Mouse (Mus musculus) heart, embryonic 10.5 days (tissue): ENCODE measurements around the gene Nsmf. TPM values are rescaled to one million over a fixed set of nuclear protein-coding genes. Genes with fewer than 3 reads are reported as not detected.

ENCODE experiments used
- DNase-seq: peaks from one replicate; pipeline ENCODE4 v3.0.0-alpha.2; 2017; ENCODE audit warnings: low spot score
- H3K27ac ChIP-seq: fragments of 300-500 bp; sonication (generic); 2 replicates; pipeline ENCODE4 v1.5.1; 2016; ENCODE audit warnings: mild to moderate bottlenecking
- H3K27me3 ChIP-seq: fragments of 300-500 bp; sonication (generic); 2 replicates; pipeline ENCODE4 v1.6.1; 2016; ENCODE audit warnings: mild to moderate bottlenecking; ENCODE audit not compliant: poor library complexity, insufficient read depth, severe bottlenecking
- H3K36me3 ChIP-seq: fragments of 300-500 bp; sonication (generic); 2 replicates; pipeline ENCODE4 v1.6.1; 2016; ENCODE audit warnings: mild to moderate bottlenecking, moderate library complexity
- H3K4me1 ChIP-seq: fragments of 300-500 bp; sonication (generic); 2 replicates; pipeline ENCODE4 v1.6.1; 2016; ENCODE audit warnings: mild to moderate bottlenecking
- H3K4me3 ChIP-seq: fragments of 300-500 bp; sonication (generic); 2 replicates; pipeline ENCODE4 v1.5.1; 2016; ENCODE audit warnings: mild to moderate bottlenecking, moderate library complexity
- H3K9me3 ChIP-seq: fragments of 300-500 bp; sonication (generic); 2 replicates; pipeline ENCODE4 v1.6.1; 2016; ENCODE audit warnings: mild to moderate bottlenecking, moderate library complexity
- WGBS: fragments of 180-500 bp; shearing (Covaris S2); methylation state at CpG from one replicate; pipeline ENCODE4 v1.1.7; 2016; 5-methylcytosine and 5-hydroxymethylcytosine counted together
- polyA plus RNA-seq: library from polyadenylated mRNA; unstranded; fragments of >200 nt; fragmentation: Nextera tagmentation; extraction: Ambion mirVana; gene quantifications from 2 replicates; pipeline ENCODE4 v1.2.1, GENCODE M21; 2016

Gene Nsmf
- polyA plus RNA-seq, 1 experiment from 2014 or later = 53.2 TPM

GRCm38 (mm10) chr2:25063523-25063922 lies 9.4 kb downstream of the Nsmf start:
- peaks cover 38% of the 10 kb centered on the region for H3K36me3 ChIP-seq
- no peak for DNase-seq
- H3K4me3 ChIP-seq = no peak overlapping the region
- no peaks in the 10 kb centered on the region for H3K27me3 ChIP-seq
- no peak overlapping the region for H3K27ac ChIP-seq
- 95% methylated on average over 5 of the region's 5 CpGs for whole genome bisulfite sequencing
- H3K9me3 ChIP-seq = no peaks in the 10 kb centered on the region
- H3K4me1 ChIP-seq = no peaks in the 10 kb centered on the region

- DNase-seq = no peak
- H3K4me1 ChIP-seq = no peaks in the 10 kb centered on the region
- H3K9me3 ChIP-seq = no peaks in the 10 kb centered on the region
- H3K4me3 ChIP-seq = no peak overlapping the region
- H3K27ac ChIP-seq = no peak overlapping the region
- H3K27me3 ChIP-seq = no peaks in the 10 kb centered on the region
- H3K36me3 ChIP-seq = peaks cover 34% of the 10 kb centered on the region
- WGBS = 85% methylated on average over 1 of the region's 1 CpGs
Measured at GRCm38 (mm10) chr2:25064285-25064684, 10.1 kb downstream of the Nsmf start.

GRCm38 (mm10) chr2:25065537-25065936 lies 11.4 kb downstream of the Nsmf start:
- Histone ChIP-seq H3K27ac (no peak overlapping the region), H3K36me3 (peaks cover 21% of the 10 kb centered on the region; the same call in 1 of the 2 replicates), H3K4me1 (no peaks in the 10 kb centered on the region), H3K9me3 (no peaks in the 10 kb centered on the region), H3K4me3 (no peak overlapping the region), H3K27me3 (no peaks in the 10 kb centered on the region)
- DNase-seq = no peak

GRCm38 (mm10) chr2:25066552-25066951 lies 12.4 kb downstream of the Nsmf start:
- 75% methylated on average over 4 of the region's 4 CpGs for WGBS

DNA sequence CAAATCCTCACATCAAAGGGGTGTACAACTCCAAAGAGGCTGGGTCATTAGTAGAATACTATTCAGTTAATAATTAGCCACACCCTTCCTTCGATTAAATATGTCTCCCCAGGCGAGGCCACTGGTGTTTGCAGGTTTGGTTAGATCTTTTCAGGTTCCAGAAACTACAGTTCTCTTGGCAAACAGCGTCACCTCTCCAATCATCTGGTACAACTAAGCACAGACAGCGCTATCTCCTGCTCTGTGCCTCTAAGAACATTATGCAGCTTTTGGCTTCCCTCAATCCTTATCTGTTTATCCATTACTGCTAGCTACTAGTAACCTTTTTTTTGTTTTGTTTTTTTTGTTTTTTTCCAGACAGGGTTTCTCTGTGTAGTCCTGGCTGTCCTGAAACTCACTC lies 15.4 kb downstream of the Nsmf start:
- WGBS = 74% methylated on average over 4 of the region's 4 CpGs
- no peak overlapping the region for H3K27ac ChIP-seq
- no peak for DNase-seq
- no peaks in the 10 kb centered on the region for H3K36me3 ChIP-seq
- H3K27me3 ChIP-seq = no peaks in the 10 kb centered on the region
- H3K9me3 ChIP-seq = no peaks in the 10 kb centered on the region
- H3K4me3 ChIP-seq = no peak overlapping the region
- H3K4me1 ChIP-seq = no peaks in the 10 kb centered on the region

More at GRCm38 (mm10) chr2:25066552-25066951, 12.4 kb downstream of the Nsmf start:
- peaks cover 12% of the 10 kb centered on the region; the same call in 1 of the 2 replicates for H3K36me3 ChIP-seq
- H3K4me3 ChIP-seq = no peak overlapping the region
- no peaks in the 10 kb centered on the region for H3K27me3 ChIP-seq
- DNase-seq = no peak
- no peak overlapping the region for H3K27ac ChIP-seq
- no peaks in the 10 kb centered on the region for H3K9me3 ChIP-seq
- H3K4me1 ChIP-seq = no peaks in the 10 kb centered on the region

DNA sequence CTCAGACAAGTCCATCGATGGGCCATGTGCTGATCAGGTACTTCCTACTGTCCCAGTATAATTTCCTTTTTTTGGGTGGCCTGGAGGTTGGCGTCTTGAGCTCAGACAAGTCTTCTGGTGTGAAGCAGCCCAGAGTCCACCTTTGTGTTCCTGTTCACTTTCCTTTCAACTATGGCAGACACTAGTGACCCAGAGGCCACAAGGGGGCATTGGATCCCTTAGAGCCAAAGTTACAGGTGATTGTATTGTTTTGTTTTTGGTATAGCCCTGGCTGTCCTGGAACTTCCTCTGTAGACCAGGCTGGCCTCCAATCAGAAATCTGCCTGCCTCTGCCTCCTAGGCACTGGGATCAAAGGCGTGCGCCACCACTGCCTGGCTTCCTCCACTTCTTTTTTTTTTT lies 18.2 kb downstream of the Nsmf start:
- Histone ChIP-seq H3K9me3 (no peaks in the 10 kb centered on the region), H3K27ac (no peak overlapping the region), H3K36me3 (no peaks in the 10 kb centered on the region), H3K27me3 (no peaks in the 10 kb centered on the region), H3K4me1 (no peaks in the 10 kb centered on the region), H3K4me3 (no peak overlapping the region)
- 87% methylated on average over 4 of the region's 4 CpGs for WGBS
- no peak for DNase-seq

DNA sequence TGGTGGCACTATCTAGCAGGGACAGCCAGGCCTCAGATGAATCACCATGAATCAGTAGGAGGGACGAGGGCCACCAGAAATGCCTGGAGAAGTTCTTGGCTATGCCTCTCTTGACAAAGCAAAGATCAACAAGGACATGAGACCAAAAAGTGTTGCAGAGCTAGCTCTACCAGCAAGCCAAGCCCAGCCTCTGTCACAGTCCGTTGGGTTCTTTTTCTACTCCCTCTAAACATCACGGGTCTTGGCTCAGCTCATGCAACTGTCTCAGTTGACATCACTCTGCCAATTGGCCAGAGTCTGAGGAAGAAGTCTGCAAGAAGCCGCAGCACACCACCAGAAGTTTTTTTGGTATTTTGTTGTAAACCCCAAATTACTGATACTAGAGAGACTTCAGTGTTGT lies 21.4 kb downstream of the Nsmf start:
- Histone ChIP-seq H3K27me3 (no peaks in the 10 kb centered on the region), H3K4me1 (no peaks in the 10 kb centered on the region), H3K9me3 (no peaks in the 10 kb centered on the region), H3K27ac (no peak overlapping the region), H3K4me3 (no peak overlapping the region), H3K36me3 (no peaks in the 10 kb centered on the region)
- 78% methylated on average over 4 of the region's 4 CpGs for WGBS
- no peak for DNase-seq

DNA sequence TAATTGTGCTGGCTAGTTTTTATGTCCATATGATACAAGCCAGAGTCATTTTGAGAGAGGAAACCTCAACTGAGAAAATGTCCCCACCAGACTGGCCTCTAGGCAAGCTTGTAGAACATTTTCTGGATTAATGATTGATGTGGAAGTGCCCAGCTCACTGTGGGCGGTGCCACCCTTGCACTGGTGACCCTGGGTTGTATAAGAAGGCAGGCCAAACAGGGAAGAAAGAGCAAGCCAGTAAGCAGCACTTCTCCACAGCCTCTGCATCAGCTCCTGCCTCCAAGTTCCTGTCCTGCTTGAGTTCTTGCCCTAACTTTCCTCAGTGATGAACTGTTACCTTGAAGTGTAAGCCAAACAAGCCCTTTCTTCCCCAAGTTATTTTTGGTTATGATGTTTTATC lies 24.8 kb downstream of the Nsmf start:
- DNase-seq = no peak
- H3K36me3 ChIP-seq = no peaks in the 10 kb centered on the region
- no peak overlapping the region for H3K4me3 ChIP-seq
- WGBS = 73% methylated on average over 1 of the region's 1 CpGs
- no peaks in the 10 kb centered on the region for H3K9me3 ChIP-seq
- no peak overlapping the region for H3K27ac ChIP-seq
- H3K4me1 ChIP-seq = no peaks in the 10 kb centered on the region
- H3K27me3 ChIP-seq = peaks cover 3% of the 10 kb centered on the region; the same call in 1 of the 2 replicates

DNA sequence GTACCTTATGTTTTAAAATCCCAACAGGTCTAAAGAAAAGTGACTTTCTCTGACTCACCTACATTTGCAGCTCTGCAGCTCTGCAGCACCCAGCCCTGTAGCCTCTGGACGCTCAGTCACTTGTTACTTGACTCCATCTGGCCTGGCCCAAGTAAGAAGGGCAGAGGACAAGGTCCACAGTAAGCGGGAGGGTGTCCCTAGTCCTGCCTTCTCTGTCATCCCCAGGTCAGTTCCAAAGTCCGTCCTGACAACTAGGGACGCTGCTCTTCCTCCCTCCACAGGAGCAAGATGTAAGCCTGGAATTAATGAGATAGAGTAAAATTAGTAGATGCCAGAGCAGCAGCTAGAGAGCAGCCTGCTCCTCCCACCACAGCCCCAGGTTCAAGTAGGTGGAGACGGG lies 25.9 kb downstream of the Nsmf start, which contains the start of gene Entpd8:
Entpd8 (plus strand) TSS at position 229 of the 400 bp plus-strand sequence.
- WGBS = 55% methylated on average over 5 of the region's 5 CpGs

DNA sequence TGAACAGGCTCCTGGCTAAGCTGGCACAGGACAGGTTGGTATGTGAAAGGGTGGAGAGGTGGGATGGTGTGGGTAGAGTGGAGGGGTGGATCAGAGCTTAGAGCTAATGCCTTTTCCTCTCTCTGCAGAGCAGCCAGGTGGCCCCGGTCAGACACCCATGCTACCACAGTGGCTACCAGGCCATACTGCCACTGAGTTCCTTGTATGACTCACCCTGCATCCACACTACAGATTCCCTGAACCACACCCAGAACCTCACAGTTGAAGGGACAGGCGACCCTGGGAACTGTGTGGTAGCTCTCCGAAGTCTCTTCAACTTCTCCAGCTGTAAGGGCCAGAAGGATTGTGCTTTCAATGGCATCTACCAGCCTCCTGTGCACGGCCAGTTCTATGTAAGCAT lies 29.5 kb downstream of the Nsmf start:
- H3K4me3 ChIP-seq = no peak overlapping the region
- 78% methylated on average over 4 of the region's 4 CpGs for WGBS
- H3K9me3 ChIP-seq = no peaks in the 10 kb centered on the region
- no peaks in the 10 kb centered on the region for H3K36me3 ChIP-seq
- peaks cover 7% of the 10 kb centered on the region for H3K27me3 ChIP-seq
- no peaks in the 10 kb centered on the region for H3K4me1 ChIP-seq
- H3K27ac ChIP-seq = no peak overlapping the region
- no peak for DNase-seq

More for the DNA sequence above, 25.9 kb downstream of the Nsmf start, which contains the start of gene Entpd8:
- Histone ChIP-seq H3K9me3 (no peaks in the 10 kb centered on the region), H3K4me1 (no peaks in the 10 kb centered on the region), H3K27ac (no peak within 1 kb of the TSS), H3K4me3 (no peak within 1 kb of the TSS), H3K36me3 (no peaks in the 10 kb centered on the region), H3K27me3 (peaks cover 7% of the 10 kb centered on the region)
- DNase-seq = no peak

DNA sequence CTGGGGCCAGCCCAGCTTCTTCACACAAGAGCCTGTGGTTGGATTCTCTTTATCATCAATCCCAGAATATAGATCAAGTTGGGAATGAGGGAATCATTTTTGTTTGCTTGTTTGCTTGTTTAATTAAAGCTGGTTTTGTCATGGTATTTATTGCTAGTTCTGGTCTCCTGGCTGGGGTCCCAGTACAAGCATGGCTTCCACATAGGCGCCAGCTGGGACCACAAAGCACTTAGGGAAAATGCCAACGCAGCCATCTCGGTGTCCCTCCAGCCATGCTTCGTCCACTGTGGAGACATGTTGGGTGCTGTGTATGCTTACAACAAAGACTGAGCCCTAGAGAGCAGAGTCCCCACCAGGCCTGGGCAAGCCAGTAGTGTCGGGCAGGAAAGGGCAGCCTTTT lies 31.4 kb downstream of the Nsmf start:
- Histone ChIP-seq H3K4me3 (no peak overlapping the region), H3K27ac (no peak overlapping the region), H3K27me3 (peaks cover 7% of the 10 kb centered on the region), H3K36me3 (no peaks in the 10 kb centered on the region), H3K9me3 (no peaks in the 10 kb centered on the region), H3K4me1 (no peaks in the 10 kb centered on the region)
- DNase-seq = no peak
- 86% methylated on average over 5 of the region's 5 CpGs for WGBS

GRCm38 (mm10) chr2:25087842-25088241 lies 33.7 kb downstream of the Nsmf start:
- Histone ChIP-seq H3K27ac (no peak overlapping the region), H3K27me3 (peaks cover 17% of the 10 kb centered on the region), H3K36me3 (no peaks in the 10 kb centered on the region), H3K9me3 (no peaks in the 10 kb centered on the region), H3K4me1 (no peaks in the 10 kb centered on the region), H3K4me3 (no peak overlapping the region)
- WGBS = 97% methylated on average over 2 of the region's 2 CpGs
- no peak for DNase-seq

- H3K4me3 ChIP-seq = no peak overlapping the region
- no peak overlapping the region for H3K27ac ChIP-seq
- no peaks in the 10 kb centered on the region for H3K4me1 ChIP-seq
- no peak for DNase-seq
- WGBS = 74% methylated on average over 3 of the region's 3 CpGs
- H3K27me3 ChIP-seq = peaks cover 24% of the 10 kb centered on the region
- H3K36me3 ChIP-seq = no peaks in the 10 kb centered on the region
- H3K9me3 ChIP-seq = no peaks in the 10 kb centered on the region
Measured at GRCm38 (mm10) chr2:25088636-25089035, 34.5 kb downstream of the Nsmf start.

GRCm38 (mm10) chr2:25094785-25095108 lies 40.6 kb downstream of the Nsmf start:
- DNase-seq = no peak
- peak overlapping the region; percentile 42 for H3K4me3 ChIP-seq

More at GRCm38 (mm10) chr2:25094785-25095108, 40.6 kb downstream of the Nsmf start:
- no peak overlapping the region for H3K27ac ChIP-seq
- H3K36me3 ChIP-seq = no peaks in the 10 kb centered on the region
- WGBS = 39% methylated on average over 17 of the region's 17 CpGs
- peaks cover 9% of the 10 kb centered on the region for H3K4me1 ChIP-seq
- peaks cover 61% of the 10 kb centered on the region for H3K27me3 ChIP-seq
- H3K9me3 ChIP-seq = no peaks in the 10 kb centered on the region
